Mouse (Mus musculus) heart, postnatal 25 days (tissue): ENCODE measurements at regions not wholly inside any gene's neighbourhood (a gene's known extent, or its start where the extent isn't known, plus 50 kb on each side); places are given as distances from the start of the nearest gene placed in this dataset.
A peak's percentile ranks its signal among the peaks of the same experiment; 100 is the strongest.

Experiments
- DNase-seq: peaks from one replicate; pipeline ENCODE4 v3.0.0; 2022; ENCODE audit warnings: low spot score
- intact Hi-C: fragments of 180-260 bp; cut with DNase I; formaldehyde crosslinking; loops from one replicate; pipeline ENCODE4 v1.15.1; 2025

DNA sequence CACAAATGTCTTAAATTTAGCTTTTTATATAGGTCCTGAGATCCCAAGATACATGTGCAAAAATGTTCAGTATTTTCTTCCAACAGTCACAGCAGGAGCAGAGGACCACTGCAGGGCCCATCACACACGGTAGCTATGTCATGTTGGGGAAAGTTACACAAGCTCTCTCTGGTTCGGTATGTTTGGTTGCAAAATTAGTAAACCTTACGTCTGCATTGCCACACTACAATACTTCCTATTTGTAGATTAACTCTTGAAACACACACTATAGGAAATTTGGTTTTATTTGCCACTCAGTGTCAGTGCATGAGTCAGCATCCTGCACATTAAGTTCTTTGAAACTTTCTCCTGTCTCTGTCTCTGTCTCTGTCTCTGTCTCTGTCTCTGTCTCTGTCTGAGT, 82.0 kb downstream of the Cth start:
- intact Hi-C loops = no loop called here
- no peak for DNase-seq

DNA sequence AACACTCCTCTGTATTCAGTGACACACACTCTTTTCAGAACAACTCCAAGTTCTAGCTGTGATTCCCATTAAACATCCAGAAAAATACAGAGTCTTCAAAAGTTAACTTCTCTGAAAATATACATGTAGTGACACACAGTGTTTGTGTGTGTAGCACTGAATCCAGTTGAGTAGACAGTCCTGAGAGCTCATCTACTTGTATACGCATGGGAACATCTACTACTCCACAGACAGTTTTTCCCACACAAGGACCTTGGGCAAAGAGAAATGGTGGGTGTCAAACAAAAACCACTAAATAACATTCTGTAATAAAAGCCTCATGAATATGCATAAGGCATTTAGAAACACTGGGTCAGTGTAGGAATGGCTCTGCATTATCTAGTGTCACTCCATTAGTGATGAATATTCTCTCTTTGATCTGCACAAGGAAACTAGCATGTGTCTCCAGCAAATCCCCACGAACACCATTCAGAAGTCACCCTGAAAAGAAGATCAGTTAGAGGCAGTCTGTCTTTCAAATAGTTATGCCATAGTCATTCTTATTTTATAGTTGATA, 83.6 kb downstream of the Cth start:
- intact Hi-C loops = no loop called here
- no peak for DNase-seq

DNA sequence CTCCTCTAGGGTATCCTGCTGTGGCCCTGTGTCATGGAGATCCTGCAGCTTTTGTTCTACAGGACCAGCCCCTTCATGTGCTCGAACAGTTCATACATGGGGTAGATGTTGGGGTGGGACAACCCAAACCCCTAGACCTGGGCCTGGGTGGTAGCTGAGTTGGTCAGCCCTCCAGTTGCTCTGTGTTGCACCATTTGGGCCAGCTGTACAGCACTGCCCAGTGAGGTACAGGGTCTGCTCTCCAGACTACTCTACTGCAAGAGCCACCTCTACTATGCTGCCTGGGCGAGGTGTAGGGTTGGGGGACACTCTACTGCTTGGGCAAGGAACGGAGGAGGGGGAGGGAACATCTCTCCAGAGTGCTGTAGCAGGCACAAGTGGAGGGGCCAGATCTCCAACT, 120.6 kb downstream of the Cth start:
- intact Hi-C loops = no loop called here

DNA sequence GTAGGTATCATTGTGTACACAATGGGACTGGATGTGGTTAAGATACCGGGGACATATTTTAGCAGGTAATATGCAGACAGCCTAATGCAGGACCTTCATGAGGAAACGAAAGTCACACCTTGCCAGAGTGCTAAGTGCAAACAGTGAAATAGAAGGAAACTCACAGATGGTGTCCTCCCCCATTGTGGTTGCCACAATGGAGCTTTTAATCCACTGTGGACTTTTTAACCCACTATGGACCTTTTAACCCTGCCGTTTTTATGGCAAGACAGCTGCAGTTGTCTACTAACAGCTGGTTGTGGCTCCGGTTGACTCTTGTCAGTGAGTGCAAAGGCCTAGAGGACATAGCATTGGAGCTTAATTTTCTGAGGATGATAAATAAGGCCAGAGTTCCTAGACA, 121.5 kb downstream of the Cth start:
- intact Hi-C loops = no loop called here
- DNase-seq = no peak

More for the DNA sequence above, 120.6 kb downstream of the Cth start:
- no peak for DNase-seq

DNA sequence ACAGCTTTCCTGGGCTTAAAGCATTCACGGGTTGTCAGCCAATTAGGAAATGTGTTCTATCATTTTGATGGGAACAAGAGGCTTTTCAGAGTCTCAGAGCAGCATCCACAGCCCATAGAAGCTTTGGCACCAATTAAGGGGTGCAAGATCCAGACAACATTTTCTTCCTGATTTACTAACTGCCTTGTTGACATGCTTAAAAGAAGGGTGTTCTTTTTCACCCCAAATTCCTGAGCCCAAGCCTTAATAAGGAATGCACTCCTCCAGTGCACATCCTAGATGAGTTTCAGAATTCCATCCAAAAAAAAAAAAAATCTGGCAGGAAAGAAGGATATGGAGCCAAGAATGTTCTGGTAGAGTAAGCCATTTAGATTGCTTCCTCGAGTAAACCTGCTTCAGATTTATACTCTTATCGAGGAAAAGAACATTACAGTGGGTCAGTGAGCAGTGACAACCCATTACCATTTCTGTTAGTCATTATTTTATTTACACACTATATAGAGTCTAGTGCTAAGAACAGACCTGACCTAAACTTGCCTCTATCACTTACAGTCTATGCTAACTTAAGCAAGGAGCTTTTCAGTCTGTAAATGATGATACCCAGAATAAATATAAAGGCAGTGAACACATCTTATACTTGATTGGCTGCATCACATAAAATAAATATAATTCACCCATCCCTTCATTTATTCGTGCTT, 137.2 kb downstream of the Cth start:
- no peak for DNase-seq
- intact Hi-C loops = no loop called here

DNA sequence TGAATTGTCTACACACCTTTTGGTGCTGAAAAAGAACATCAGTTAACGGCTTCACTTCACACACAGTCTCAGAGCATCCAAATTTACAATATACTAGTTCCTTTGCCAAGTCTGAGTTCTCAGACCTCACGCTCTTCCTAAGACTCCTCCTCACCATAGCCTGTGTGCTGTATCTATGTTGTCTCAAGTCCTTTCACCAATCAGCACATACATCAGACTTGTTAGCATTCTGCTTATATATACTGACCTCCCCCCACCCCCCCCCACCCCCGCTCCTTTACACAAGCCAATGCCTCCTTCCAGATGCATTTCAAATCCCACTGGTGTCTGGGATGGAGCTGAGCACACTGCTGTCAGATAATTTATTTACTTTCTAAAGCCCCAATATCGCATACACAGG, 143.8 kb downstream of the Cth start:
- intact Hi-C loops = no loop called here
- no peak for DNase-seq

DNA sequence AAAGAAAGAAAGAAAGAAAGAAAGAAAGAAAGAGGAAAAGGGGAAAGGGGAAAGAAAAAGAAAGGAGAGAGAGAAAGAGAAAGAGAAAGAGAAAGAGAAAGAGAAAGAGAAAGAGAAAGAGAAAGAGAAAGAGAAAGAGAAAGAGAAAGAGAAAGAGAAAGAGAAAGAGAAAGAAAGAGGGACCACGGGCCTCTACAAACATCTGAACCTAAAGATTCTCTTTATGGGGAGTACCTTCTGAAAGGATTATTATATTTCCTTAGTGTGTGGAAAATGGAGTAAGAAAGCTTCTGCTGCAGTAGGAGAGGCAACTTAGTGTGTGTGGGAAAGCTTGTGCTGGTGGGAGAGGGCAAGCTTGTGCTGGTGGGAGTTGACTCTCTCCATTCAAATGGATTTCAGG, 147.1 kb downstream of the Cth start:
- no peak for DNase-seq
- intact Hi-C loops = no loop called here

DNA sequence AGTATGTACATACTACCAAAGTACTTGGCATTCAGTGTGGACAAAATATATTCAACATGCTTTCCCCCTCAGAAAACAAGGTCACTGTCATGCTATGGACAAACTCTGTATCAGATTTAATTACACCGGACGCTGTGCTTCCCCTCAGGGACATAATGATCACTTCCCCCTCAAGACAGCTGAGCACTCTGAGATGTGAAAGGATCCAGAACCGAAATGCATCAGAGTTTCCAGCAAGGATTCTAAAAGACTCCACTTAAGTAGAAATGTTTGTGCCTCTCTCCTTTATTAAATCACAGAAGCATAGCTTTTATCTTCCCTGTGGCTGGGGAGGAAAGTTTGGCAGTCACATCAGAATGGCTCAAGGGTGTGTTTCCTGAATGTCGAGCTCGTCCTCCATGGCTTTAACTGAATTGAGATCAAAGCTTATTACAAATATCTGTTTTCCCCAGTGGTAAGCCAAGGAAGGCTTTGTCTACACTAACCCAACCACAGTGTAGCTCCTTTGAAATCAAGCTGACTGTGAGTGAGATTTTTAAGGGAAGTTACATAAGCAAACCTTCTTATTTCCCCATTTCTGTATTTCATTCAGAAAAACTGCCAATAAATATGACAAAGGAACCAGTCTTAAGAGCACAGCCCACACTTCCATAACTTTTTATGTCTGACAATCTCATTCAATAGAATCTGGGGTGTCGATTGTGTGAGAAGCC, 161.2 kb downstream of the Cth start:
- intact Hi-C loops = no loop called here
- DNase-seq = no peak

DNA sequence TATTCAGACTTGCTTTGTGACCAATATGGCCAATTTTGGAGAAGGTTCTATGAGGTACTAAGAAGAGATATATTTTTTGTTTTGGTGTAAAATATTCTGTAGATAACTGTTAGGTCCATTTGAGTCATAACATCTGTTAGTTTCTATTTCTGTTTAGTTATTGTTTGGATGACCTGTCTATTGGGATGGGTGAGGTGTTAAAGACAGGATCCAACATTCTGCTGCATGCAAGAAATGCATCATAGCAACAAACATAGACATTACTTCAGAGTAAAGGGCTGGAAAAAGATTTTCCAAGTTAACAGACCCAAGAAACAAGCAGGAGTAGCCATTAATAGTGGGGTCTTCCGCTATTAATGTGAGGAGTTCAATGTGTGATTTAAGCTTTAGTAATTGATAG, 165.0 kb downstream of the Cth start:
- DNase-seq = no peak
- intact Hi-C loops = no loop called here

DNA sequence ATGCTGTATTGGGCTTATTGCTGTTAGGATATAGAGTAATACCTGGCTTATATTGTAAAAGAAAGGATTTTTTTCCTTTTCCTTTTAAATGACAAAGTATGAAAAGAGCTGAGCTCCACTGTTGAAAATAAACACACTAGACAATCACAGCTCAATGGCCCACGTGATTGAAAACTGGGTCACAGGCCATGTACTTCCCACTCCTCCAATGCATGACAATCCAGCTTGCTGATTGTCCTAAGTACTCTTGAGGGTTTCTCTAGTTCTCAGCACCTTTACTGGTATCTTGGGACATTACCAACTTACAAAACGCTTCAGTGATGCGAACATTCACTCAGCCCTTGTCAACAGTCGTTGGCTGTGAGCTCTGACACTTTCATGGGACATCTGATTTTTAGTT, 170.1 kb downstream of the Cth start:
- intact Hi-C loops = no loop called here
- DNase-seq = no peak

DNA sequence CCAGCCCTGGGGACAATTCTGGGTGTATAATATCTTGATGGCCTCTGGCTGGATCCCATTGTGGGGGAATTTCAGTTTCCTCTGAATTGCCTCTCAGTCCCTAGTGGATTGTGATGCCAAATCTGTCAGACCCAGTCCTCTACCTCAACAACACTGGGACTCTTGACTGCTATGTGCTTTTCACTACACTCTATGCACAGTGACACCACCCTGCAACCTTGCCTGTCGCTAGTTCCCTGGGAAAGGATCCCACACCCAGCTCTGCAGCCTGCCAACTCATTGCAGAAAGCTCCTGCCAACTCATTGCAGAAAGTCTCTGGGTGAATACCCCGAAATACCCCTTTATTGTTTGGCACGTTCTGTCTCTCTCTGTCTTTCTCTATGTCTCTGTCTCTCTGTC, 174.6 kb downstream of the Cth start:
- intact Hi-C loops = no loop called here
- no peak for DNase-seq

DNA sequence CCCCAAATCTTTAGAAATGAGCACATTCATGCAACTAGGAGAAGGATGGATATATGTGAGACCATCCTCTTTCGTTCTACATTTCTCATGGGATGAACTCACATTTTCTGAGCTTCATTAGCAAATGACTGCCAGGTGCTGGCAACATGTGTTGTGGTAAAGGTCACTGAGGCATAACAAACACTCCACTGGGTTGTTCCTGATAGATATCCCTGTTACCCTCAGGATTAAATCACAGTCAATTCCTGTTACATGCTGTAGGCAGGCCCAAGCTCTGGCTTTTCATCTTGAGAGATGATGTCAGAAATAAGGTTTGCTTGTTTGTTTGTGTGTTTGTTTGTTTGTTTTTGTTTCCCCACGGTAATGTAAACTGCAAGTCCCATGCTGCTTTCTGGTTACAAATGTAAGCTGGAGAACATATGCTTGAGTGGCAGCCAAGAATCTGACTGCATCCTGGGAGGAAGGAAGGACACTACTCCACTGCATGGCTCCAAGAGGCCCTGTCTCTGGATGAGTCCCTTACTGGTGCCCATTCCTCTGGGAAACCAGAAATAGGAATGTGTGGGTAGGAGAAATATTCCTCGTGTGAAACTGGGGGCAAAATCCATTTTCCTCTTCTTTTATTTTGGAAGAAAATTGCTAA, 176.4 kb downstream of the Cth start:
- intact Hi-C loops = no loop called here
- no peak for DNase-seq

DNA sequence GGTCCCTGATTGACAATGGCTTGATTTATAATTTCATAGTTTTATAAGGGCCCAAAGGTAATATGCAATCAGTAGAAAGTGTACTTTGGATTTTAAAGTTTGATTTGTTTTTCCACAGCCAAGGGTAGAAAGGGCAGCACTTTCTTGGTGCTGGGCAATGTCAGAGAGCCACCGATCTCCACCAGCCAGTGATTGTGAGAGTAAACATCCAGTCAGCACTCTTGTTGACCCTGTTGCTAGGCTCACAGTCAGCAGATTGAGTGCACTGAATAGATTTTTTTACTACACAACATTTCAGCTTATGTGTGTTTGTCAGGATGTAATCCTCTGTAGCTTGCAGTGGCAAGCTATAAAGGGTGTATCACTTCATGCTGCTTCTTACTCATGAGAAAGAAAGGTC, 176.3 kb downstream of the Ptger3 start:
- intact Hi-C loops = no loop called here
- DNase-seq = no peak

DNA sequence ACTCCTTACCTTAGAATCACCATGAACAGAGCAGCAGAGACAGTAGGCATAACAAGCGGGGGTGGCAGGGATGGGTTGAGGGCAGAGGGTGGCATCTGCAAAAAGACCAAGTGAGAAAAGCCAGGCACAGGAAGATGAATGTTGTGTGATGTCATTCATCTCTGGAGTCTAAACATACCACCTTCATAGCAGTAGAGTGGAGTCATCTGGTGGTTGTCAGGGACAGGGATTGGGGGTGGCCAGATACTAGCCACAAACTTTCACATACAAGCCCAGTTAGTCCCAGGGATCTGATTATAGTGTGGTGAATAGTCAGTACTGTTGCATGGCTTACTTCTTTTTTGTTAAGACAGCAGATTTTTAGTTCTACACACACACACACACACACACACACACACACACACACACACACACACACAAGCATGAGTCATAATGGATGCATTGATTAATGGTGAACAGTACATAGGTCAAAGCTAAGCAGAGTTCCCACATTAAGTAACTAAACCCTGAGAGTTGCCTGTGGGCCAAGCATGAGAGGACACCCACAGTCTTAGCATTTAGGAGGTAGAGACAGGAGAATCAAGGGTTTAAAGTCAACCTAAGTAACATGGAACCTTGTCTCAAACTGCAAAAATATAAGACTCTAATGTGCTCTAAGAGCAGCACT, 173.1 kb downstream of the Ptger3 start:
- no peak for DNase-seq
- intact Hi-C loops = no loop called here

DNA sequence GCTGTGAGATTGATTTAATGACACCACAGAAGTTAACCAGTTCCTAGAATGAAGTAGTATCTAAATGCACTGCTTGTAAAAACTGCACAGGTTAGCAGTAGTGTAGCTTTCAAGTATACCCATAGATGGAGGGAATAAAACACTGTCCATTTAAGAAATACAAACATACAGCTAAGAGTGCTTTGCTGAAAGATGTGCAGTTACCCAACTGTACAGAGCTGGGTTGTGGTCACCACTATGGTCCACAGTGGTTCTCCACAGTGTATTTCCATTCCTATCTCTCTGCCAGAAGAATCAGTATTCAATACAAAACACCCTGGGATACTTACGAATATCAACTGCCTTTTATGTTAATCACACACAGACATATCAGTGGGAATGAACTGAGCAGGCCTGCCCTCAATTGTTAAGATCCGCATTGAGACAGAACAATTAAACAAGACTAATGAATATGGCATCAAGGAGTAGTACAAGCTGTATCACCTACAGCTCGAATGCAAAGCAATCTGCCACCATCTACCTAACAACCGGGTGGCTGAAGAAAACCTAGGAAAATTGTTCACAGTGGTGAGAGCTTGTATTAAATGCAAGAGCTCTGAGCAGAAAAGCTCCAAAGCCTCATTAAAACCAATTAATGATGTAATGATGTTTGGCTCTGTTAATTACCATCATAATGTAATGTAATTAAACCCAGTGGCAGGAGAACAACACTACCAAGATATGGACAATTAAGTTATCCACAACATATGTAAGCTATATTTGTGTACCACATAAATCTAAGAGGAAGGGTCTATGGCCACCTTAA, 165.6 kb downstream of the Ptger3 start:
- intact Hi-C loops = no loop called here

DNA sequence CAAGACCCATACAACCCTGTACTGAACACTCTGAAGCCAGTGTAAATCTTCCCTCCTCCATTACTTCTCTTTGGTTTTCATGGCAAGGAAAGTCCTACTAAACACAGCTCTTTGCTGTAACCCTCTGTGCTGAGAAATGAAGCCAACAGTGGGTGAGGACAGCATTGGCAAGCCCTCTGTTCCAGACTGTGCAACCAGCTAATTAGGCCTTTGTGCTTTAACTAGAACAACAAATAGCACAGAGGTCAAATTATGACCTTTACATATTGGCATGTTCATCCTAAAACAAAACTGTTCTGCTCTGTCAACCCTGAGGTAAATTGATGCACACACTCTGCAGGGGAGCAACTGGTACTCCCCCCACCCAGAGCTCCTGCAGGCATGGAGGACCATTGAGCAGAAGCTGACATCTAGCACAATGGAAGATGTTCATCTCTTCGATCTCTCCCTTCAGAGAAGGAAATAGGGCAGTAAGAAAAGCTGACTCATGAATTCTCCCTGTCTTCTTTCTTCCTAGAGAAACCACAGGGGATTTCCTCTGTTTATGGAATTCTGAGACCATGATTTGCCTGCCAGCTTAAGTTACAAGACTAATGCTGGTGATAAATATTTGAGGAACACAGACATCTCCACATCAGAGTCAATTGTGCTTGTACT, 163.1 kb downstream of the Ptger3 start:
- intact Hi-C loops = no loop called here
- no peak for DNase-seq

More for the DNA sequence above, 165.6 kb downstream of the Ptger3 start:
- DNase-seq = no peak

DNA sequence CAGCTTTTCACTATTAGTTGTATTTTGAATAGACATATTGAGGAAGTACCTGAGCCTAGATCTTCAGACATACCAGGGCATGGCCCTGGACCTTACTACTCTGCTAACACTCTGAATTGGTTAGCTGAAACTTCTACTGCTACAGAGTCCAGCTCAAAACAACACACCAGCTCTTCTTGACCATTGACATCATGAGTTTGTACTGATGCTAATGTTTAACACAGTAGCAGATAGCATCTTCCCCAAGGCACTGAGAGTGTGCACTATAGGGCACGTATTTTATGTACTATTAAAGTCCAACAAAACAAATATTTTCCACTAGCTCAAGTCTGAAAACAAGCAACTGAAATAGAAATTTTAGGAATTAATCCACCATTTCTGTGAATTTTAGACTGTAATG, 157.8 kb downstream of the Ptger3 start:
- intact Hi-C loops = no loop called here
- DNase-seq = no peak

DNA sequence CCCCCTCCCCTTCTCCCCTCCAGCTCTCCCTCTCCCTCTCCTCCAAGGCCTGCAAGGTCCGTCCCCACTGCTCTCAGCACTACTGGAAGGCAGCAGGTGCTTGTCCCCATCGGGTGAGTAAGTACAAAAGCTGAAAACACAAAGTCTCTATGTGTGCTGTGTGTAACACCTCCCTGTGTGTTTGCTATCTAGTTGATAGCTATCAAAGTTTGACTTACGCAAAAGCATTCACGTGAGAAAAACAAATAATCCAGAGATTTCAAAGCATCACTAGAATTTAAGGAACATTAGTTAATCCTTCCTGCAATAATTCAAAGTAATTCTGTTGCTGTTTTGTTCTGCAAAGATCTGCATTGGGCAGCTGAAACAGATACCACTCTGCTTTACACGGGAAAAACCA, 156.5 kb downstream of the Ptger3 start:
- intact Hi-C loops = no loop called here
- DNase-seq = no peak

DNA sequence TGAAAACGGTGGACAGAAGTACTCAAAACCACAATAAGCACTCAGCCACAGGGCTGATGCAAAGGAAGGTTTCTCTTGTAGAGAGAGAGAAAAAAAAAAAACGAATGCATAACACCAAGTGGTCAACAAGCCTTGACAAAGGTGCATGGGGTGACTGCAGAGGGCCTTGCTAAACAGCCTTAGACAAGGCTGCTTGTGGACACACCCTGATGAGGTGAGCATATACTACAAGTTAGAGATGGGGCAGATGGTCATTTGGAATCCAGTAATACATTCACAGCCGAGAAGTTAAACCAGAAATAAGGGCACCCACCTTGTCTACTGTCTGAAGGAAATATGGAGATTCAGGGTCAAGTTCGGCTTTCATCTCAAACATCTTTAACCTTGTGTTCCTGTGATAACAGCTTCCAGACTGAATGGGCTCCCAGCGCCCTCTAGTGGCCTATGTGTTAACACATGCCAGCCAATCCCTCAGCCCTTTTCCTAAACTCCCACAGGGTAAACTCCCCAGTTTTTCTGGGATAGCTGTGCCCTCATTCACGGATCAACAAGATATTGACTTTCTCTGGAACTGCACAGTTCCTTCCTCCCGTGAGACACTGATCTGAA, 150.7 kb downstream of the Ptger3 start:
- intact Hi-C loops = loop anchor here (1.0 kb wide), 1 partner anchor 152 kb away; no protein-coding TSS in a partner anchor
- peak; percentile 4 for DNase-seq
